Mouse (Mus musculus) spleen, postnatal 10 days (tissue): ENCODE results near the gene Kcnd1.
A peak's percentile ranks its signal among the peaks of the same experiment; 100 is the strongest.
"Not testable (repeated sequence)": the region's sequence is repeated elsewhere in the genome, so short reads cannot be mapped to it uniquely, and the experiment has no call there.

ENCODE experiments used
- DNase-seq, 2 experiments: peaks; one replicate each; pipeline ENCODE4 v3.0.0; 2021 to 2022; ENCODE audit warnings: low spot score in 2 of 2

Kcnd1 gene

DNA sequence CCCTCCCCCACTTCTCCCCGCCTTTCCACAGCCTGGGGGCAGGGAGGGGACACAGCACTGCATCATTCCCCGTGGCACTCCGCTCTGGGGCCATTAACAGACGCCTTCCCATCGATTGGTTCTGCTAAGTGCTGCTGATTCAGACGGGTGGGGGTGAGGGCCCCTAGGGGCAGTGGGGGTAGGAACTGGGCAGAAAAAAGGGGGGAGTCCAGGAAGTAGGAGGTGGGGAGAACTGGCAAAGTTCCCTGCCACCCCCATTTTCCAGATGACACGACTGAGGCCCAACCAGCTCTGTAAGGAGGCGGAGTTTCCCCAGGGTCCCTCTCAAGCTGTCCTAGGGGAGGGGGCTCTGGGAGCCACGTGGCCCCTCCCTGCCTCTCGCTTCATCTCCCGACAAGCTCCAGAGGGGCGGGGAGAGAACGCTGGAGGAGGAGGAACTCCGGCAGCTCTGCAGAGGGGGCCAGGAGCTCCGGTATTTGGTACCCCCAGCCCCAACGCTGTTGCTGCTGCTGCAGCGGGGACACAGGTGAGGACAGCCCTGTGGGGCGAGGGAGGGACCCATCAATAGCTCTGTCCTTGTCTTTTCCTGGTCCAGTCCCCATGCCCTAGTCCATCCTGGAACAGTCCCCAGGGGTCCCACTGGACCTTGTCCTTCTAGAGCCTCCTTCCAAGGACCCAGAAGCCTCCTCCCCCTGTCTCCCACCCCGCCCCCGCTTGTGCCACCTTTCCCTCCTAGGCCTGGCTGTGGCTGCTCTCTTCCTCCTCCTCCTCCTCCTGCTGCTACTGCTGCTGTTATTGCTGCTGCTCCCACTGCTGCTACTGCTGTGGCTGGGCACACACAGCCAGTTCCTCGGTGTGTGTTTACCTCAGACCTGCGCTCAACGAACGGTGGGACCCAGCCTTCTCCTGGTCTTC, at the start of gene Kcnd1:
TSS of gene Kcnd1 (plus strand) at position 425 of the 915 bp plus-strand sequence.
- peak in 1 of 2 experiments; percentile 24 for DNase-seq

DNA sequence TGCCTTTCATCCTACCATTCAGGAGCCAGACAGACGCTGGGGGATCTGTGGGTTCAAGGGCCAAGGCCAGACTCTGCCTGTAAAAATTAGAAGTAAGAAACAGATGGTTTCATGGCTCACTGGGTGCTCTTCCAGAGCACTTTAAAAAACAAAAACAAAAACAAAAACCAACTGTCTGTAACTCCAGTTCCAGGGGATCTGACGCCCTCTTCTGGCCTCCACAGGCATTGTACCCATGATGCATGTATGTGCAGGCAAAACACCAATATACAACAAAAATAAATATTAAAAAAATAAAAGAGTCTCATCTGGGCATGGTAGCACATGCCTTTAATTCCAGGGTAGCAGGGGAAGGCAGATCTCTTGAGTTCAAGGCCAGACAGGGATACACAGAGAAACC, 49.3 kb upstream of the Kcnd1 start:
- peak in 1 of 2 experiments; percentile 51 for DNase-seq

DNA sequence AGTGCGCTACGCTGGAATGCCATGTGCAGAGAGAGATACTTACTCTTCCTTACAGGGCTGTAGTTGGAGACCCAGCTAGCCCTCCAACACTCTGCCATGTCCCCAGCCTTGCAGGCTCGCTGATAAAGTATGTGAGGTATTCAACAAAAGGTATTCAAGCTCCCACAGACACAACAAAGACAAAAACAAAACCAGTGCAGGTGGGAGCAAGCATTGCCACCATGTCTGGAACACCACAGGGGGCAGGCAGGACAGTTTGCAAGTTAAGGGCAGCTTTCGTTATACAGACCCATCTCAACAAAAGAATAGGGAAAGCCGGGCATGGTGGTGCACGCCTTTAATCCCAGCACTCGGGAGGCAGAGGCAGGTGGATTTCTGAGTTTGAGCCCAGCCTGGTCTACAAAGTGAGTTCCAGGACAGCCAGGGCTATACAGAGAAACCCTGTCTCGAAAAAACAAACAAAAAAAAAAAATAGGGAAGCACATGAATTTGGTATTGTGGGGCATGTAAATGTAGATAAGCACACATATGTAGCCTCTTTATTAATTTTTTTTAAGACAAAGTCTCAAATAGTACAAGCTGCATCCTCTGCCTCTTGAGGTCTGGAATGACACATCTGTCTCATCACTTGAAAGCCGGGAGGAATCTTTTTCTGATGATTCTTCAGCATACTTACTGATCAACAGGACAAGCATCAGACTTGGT, 46.4 kb upstream of the Kcnd1 start:
- no peak for DNase-seq

DNA sequence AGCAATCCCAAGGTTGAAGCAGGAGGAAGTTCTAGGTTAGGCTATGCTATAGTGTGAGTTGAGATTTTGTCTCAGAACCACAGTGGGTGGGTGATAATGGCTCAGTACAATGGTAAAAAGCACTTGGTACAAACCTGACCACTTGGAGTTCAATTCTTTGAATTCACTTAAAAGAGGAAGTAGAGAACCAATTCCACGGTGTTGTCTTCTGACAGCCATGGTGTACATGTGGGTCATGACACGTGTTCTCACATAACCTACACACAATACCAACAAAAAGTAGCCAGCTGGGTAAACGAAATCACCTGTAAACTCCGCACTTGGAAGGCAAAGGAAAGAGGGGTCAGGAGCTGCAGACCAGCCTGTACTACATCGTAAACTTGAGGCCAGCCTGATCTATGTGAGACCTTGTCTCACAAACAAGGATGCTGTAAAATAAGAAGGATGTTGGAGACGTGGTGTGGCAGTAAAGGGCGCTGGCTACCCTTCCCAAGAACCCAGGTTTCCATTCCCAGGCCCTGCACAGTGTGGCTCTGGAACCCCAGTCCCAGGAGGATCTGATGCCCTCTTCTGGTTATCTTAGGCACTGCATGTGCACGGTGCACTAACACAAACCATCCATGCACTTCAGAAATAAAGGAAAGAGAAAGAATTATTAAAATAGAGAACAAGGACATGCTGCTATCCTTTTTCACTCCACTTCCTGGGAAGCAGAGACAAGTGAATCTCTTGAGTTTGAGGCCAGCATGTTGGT, 45.6 kb upstream of the Kcnd1 start:
- peak in 1 of 2 experiments; percentile 75 for DNase-seq

DNA sequence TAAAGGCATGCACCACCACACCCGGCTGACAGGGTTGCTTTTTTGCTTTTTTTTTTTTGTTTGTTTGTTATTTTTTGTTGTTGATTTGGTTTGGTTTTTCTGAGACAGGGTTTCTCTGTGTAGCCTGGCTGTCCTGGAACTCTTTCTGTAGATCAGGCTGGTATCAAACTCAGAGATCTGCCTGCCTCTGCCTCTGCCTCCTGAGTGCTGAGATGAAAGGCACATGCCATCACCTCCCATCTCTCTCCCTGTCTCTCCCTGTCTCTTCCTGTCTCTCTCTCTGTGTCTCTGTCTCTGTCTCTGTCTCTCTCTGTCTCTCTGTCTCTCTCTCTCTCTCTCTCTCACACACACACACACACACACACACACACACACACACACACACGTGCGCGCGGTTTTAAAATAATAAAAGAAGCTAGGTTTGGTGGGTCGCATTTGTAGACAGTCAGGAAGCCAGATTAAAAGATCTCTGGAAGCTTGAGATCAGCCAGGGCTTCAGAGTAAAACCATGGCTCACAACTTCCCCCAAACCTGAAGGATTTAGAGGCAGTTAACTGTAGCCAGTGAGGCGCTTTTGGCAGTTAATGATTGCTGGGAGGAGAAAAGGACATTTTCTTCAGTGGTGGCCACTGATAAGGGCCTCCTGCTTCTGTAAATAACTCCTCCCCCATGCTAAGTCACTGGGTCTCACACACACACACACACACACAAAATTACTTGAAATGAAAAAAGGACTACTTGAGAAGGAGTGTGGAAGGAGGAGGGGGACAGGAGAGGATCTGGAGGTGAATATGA, 43.4 kb upstream of the Kcnd1 start:
- peak in 1 of 2 experiments; percentile 31 for DNase-seq

DNA sequence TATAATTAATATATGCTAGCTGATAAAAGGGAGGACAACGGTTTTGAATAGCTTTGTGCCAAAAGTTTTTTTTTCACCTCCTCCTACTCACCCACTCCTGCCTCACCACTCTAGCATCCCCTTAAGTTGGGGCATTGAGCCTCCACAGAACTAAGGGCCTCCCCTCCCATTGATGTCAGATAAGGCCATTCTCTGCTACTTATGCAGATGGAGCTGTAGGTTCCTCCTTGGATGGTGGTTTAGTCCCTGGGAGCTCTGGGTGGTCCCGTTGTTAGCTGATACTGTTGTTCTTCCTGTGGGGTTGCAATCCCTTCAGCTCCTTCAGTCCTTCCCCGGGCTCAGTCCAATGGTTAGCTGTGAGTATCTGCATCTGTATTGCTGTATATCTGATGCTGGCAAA, 42.8 kb upstream of the Kcnd1 start:
- peak in 1 of 2 experiments; percentile 19 for DNase-seq

DNA sequence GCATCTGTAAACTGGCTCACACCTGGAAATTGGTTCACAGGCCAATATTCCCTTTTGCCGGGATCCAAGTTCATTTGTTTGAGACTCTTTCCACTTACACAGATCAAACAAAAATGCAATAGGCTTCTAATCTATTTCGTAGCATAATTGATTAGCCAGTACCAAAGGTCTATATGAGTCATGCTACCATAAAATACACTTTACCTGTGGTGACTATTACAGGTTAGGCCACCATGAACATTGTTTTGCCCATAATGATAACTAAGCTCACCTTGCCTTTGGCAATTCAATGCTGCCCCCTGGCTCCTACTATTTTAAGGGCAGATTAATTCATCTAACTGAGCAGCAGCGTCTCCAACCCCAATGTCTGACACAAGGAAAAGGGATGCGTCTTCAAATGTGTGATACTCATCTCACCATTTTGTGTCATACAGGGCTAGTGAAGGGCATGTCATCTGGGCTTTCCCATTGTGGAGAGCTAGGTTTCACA, 39.4 kb upstream of the Kcnd1 start:
- no peak for DNase-seq

DNA sequence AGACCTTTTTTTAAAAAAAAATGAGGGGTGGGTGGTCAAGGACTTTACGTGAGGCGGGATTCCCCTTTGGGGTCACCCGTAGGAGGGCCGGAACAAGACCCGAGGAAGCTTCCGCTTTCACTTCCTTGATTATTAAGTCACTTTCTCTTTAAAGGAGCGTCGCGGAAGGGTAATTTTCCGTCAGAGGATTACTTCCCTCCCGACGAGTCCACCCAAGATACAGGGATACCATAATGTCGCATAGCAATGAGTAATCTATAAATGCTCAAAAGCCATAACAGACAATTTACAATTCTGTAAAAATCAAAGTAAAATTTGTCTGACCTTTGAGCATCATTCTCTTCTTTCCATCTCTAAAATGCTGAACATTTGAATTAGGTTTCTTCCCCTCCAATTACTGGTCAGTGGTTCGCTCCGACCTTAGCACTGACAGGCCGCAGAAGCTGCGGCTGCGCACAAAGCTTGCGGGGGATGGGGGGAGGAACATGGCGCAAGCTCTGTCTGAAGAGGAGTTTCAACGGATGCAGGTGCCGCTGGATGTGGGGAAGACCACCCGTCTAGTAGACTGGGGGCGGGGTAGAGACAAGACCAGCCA, 32.5 kb upstream of the Kcnd1 start, which contains the start of gene Gripap1:
TSS of gene Gripap1 (plus strand) at position 224 of the 595 bp plus-strand sequence.
- peak; percentile 61 to 84 for DNase-seq

DNA sequence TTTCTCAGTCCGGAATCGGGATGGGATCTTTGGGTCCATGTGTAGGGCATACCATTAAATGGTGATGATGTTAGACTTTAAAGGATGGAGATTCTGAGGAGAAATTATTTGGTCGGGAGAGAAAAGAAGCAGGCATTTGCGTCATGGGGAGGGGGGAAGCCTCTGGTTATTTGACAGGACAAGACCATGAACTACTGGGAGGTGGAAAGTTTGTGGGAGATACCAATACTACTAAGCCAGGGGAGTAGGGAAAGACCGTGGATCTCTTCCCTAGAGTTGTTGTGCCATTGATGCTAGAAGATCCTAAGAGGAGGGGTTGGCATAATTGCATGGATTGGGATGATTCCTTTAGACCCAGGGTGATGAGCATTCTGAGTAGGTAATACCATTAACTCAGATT, 31.8 kb upstream of the Kcnd1 start:
- DNase-seq, result no peak

DNA sequence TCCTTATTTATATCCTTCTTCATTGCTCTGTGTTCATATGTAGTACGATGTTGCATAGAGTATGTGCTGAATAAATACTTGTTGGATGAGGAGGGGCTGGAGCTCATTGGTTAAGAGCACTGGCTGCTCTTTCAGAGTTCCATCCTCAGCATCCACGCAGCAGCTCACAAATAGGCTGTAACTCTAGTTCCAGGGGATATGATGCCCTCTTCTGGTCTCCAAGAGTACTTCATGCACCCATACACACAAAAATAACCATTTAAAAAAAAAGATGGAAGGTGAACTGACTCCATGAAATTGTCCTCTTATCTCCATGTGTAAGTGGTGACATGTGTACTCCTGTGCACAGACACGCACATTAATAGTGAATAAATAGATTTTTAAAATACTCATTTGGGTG, 28.7 kb upstream of the Kcnd1 start:
- DNase-seq, result peak in 1 of 2 experiments; percentile 34

DNA sequence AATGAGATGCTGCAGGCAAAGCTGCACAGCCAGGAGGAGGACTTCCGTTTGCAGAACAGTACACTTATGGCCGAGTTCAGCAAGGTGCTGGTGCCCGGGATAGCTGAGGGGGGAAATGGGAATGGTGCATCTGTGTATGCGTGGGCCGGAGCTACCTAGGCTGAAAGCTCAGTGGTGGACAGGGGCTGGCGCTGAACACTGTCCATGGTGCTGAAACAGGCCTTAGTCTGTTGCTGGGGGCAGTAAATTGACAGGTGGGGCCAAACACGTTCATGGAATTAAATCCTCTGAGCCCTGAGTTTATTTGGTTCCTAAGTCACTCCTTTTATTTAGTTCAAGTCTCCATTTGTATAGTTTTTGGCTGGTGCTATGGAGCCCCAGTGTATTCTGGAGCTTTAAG, 27.1 kb upstream of the Kcnd1 start:
- peak in 1 of 2 experiments; percentile 54 for DNase-seq

DNA sequence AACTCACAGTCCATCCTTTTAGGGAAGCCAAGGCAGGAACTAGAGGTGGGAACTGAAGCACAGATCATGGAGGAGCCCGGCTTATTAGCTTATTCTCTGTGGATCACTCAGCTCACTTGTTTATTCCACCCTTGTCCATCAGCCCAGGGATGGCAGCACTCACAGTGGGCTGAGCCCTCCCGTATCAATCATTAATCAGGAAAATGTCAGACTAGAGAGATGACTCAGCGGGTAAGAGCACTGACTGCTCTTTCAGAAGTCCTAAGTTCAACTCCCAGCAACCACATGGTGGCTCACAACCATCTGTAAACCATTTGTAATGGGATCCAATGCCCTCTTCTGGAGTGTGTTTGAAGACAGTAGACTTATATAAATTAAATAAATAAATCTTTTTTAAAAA, 24.8 kb upstream of the Kcnd1 start:
- no peak for DNase-seq

DNA sequence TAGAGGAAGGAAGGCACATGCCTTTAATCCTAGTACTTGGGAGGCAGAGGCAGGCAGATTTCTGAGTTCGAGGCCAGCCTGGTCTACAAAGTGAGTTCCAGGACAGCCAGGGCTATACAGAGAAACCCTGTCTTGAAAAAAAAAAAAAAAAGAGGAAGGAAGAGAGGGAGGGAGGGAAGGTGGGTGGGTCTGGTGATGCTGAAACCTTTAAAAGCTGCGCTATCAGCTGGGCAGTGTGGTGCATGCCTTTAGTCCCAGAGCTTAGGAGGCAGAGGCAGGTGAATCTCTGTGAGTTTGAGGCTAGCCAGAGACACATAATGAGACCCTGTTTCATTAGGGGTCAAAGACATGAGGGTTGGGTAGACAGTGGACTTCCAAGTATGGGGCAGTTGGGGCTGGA, 19.9 kb upstream of the Kcnd1 start:
- not testable (repeated sequence) for DNase-seq

DNA sequence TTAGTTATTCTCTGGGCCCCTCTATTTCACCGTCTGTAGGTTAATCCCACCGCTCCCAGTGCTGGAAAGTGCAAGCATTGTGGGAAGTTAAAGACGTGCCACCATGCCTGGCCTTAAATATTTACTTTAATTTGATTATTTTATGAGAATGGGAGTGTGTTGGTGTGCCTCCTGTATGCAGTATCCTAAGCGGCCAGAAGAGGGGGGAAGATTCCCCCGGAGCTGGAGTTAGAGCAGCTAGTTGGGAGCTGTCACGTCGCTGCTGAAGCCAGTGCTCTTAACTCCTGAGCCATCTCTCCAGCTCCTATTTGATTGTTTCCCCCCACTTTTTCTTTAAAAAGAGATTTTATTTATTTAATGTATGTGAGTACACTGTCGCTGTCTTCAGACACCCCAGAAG, 7.1 kb upstream of the Kcnd1 start:
- peak; percentile 52 to 78 for DNase-seq

DNA sequence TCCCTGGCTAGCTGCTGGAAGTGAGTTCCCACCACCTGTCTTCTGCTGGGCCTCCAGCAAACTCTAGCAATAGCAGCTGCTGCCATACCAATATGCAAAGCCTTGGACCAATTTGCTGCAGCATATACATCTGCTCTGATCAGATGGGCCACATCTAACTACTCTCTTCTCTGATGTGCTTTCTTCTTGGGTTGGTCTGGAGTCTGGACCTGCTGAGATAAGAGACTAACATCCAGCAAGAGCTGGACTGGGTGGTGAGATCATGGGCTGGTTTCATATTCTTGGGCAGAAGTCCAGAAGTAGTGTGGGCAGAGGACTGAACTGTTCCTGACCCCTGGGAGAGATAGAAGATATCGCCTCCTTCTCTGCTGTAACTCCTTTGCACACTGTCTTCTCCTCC, 15.1 kb downstream of the Kcnd1 start:
- DNase-seq, result peak; percentile 30 to 42

DNA sequence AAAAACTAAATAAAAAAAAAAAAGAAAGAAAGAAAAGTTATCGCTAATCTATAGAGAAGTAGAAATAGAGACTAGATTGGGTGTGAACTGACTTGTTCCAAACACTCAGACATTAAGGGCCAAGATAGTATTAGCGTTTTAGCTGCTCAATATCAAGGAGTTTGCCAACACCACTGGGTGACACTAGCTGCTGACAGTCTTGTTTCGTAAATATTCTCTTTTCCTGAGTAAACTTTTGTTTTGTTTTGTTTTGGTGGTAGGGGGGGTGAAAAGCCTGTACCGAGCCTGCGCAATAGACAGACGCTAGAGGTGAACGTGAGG, 18.7 kb downstream of the Kcnd1 start:
- DNase-seq, result no peak

DNA sequence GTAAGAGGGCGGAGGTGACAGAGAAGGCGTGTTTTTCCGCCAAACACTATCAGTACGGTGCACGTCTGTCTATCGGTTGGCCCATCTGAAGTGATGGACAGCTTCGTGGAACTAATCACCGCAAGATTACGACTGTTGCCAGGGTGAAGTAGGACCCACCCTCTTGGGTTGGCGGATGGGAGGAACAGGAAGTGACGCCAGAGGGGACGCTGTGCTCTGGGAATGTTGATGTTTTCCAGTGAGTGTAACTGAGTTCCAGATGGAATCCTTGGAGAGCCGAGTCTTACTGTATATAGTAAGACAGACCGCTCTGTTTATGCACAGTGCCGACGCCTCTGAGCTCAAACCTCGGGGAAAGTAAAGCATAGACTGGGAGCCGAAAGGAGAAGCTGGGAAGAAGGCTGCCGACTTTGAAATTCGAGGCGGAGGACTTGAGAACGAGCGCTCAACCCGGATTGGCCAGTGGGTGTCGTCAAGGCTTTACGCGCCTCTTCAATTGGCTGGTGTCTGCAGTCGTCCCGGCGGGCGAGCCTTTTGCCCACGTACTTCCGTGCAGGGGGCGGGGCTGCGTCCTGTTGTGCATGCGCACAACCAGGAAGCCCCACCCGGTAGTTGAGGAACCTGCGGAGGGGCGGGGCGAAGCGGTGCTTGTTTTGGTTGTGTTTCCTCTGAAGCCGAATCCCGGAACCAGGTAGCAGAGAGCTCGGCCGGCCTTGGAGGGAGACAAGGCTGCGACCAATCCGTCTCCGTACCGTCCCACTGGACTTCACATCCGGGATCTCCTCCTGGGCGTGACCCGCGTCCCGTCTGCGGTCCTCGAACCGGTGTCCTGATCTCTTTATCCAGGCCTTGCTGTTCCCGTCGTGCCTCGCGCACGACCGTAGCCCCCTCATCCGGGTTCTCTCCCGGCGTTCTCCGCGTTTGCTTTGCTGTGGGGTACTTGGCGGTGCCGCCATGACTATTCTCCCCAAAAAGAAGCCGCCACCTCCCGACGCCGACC, 19.4 kb downstream of the Kcnd1 start, which contains the start of gene Otud5:
TSS of gene Otud5 (plus strand) at position 202 of the 1,000 bp plus-strand sequence.
- DNase-seq, result peak; percentile 86 to 97

DNA sequence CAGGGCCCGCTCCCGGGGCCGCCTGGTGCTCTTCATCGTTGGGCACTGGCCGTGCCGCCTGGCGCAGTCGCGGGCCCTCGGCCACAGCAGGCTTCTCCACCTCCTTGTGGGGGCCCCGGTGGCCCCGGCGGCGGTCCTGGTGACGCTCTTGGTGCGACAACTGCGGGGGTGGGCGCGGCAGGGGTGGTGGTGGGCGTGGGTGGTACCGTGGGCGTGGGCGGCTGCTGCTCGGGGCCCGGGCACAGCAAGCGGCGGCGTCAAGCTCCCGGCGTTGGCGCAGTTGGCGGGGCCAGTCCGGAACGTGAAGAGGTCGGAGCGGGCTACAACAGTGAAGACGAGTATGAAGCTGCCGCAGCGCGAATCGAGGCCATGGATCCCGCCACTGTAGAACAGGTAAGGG, 20.2 kb downstream of the Kcnd1 start:
- peak; percentile 37 to 61 for DNase-seq

DNA sequence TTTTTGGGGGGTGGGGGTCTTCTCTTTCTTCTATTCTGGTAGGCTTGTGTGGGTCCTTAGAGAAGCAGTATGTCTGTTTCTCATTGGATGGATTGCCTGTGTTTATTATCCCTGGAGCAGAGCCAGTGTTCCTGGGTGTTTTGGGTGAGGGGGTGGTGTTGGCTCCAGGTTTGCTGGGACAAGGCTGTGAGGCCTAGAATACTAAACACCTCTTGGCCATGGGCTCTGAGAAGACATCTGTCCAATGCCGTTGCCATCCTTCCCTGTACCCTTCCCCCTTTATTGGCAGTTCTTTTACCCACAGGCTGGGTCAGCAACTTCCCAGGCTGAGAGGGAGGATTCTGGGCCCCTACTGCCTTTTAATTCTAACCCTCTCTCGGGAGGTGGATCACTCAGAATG, 25.8 kb downstream of the Kcnd1 start:
- DNase-seq, result no peak
